Mouse (Mus musculus) bone marrow macrophage, adult 2 months (primary cell): ENCODE results near the gene Mrpl21.

Experiments
- CTCF ChIP-seq: IDR thresholded peaks from 2 replicates; pipeline ENCODE4 v1.5.1; 2012; ENCODE audit warnings: low read depth, mild to moderate bottlenecking, low read length, moderate library complexity
- POLR2A ChIP-seq: IDR thresholded peaks from 2 replicates; pipeline ENCODE4 v1.6.1; 2012; ENCODE audit warnings: mild to moderate bottlenecking, low read depth, low read length, borderline replicate concordance

GRCm38 (mm10) chr19:3297034-3297433 lies 14.3 kb downstream of the Mrpl21 start:
- TF ChIP-seq CTCF (no peak), POLR2A (no peak)
